Comparison of ENCODE assay signal across 8 mouse cellular contexts in genomic region chr10:40882333-40882732, GRCm38 (mm10). TPM values are rescaled to one million over a fixed set of nuclear protein-coding genes. Genes with fewer than 3 reads are reported as not detected.
A peak's percentile ranks its signal among the peaks of the same experiment; 100 is the strongest.
DNase-seq lines count a peak whose midpoint lies in the region; ATAC-seq and TF ChIP-seq lines count a peak whose summit lies in the region.

No protein-coding gene starts in this region.

- DNase-seq in heart, adult 18-20 months = no peak
- DNase-seq in hindbrain, embryonic 14.5 days (ENCODE audit: low spot score) = no peak
- no peak for DNase-seq in midbrain, embryonic 11.5 days (ENCODE audit: low spot score, missing footprints)
- no peak for DNase-seq in frontal cortex, postnatal 14 days (ENCODE audit: low spot score in 2 of 2)
- no peak for DNase-seq in gastrocnemius, postnatal 36 days
- no peak for DNase-seq in right cerebral cortex, adult 18-20 months

- H3K4me3 ChIP-seq in heart, embryonic 12.5 days = peak overlapping the region; percentile 76
- H3K4me3 ChIP-seq in bone marrow macrophage, adult 2 months (ENCODE audit: insufficient read depth, low read length) = peak overlapping the region; percentile 70
- peak overlapping the region; percentile 98 for H3K4me3 ChIP-seq in hindbrain, embryonic 14.5 days (replicated peaks; ENCODE audit: low read length)
- H3K4me3 ChIP-seq in midbrain, embryonic 11.5 days (ENCODE audit: low read depth, low read length) = peak overlapping the region; percentile 95

- H3K4me1 ChIP-seq in heart, embryonic 12.5 days (replicated peaks) = peaks cover 36% of the 10 kb centered on the region
- H3K4me1 ChIP-seq in bone marrow macrophage, adult 2 months (ENCODE audit: control insufficient read depth, insufficient read depth, low read length) = peaks cover 5% of the 10 kb centered on the region
- peaks cover 14% of the 10 kb centered on the region for H3K4me1 ChIP-seq in hindbrain, embryonic 14.5 days (replicated peaks; ENCODE audit: control insufficient read depth, insufficient read depth, low read length)
- H3K4me1 ChIP-seq in midbrain, embryonic 11.5 days (ENCODE audit: control insufficient read depth, insufficient read depth, low read length) = peaks cover 3% of the 10 kb centered on the region

- H3K36me3 ChIP-seq in heart, embryonic 12.5 days = no peaks in the 10 kb centered on the region; the same call in 1 of the 2 replicates
- H3K36me3 ChIP-seq in hindbrain, embryonic 14.5 days (replicated peaks; ENCODE audit: control insufficient read depth, insufficient read depth) = peaks cover 5% of the 10 kb centered on the region; the same call in 1 of the 2 replicates
- no peaks in the 10 kb centered on the region for H3K36me3 ChIP-seq in midbrain, embryonic 11.5 days (ENCODE audit: control insufficient read depth, insufficient read depth, low read length)

- ATAC-seq in heart, embryonic 12.5 days (ENCODE audit: insufficient number of reproducible peaks, low FRiP score) = no peak
- no peak for ATAC-seq in hindbrain, embryonic 14.5 days (ENCODE audit: low FRiP score)
- ATAC-seq in midbrain, embryonic 11.5 days (ENCODE audit: low FRiP score) = no peak

- TF ChIP-seq CTCF in bone marrow macrophage, adult 2 months (IDR thresholded peaks at IDR 0.05; ENCODE audit: low read depth, low read length) = no peak

- peak overlapping the region; percentile 75; the same call in 1 of the 2 replicates for H3K27ac ChIP-seq in heart, embryonic 12.5 days (ENCODE audit: poor library complexity, severe bottlenecking)
- H3K27ac ChIP-seq in bone marrow macrophage, adult 2 months (ENCODE audit: insufficient read depth, low read depth, low read length) = peak overlapping the region; percentile 32; the same call in 1 of the 2 replicates
- H3K27ac ChIP-seq in hindbrain, embryonic 14.5 days = no peak overlapping the region
- no peak overlapping the region; the same call in 1 of the 2 replicates for H3K27ac ChIP-seq in midbrain, embryonic 11.5 days (ENCODE audit: low read depth, low read length)

- H3K4me2 ChIP-seq in heart, embryonic 12.5 days = peak overlapping the region; percentile 72
- H3K4me2 ChIP-seq in hindbrain, embryonic 14.5 days (replicated peaks) = peak overlapping the region; percentile 71
- H3K4me2 ChIP-seq in midbrain, embryonic 11.5 days = peak overlapping the region; percentile 60

- intact Hi-C loops in gastrocnemius, postnatal 36 days (cut with DNase I) = loop anchor here (5.0 to 10.0 kb wide), 2 partner anchors 198 to 230 kb away; partner anchors contain the start of gene Mettl24

- H3K9me3 ChIP-seq in heart, embryonic 12.5 days (replicated peaks) = no peaks in the 10 kb centered on the region
- no peaks in the 10 kb centered on the region for H3K9me3 ChIP-seq in hindbrain, embryonic 14.5 days (ENCODE audit: control insufficient read depth, low read length)
- no peaks in the 10 kb centered on the region for H3K9me3 ChIP-seq in midbrain, embryonic 11.5 days (ENCODE audit: control insufficient read depth, low read length)

- H3K9ac ChIP-seq in heart, embryonic 12.5 days = peak overlapping the region; percentile 94
- H3K9ac ChIP-seq in hindbrain, embryonic 14.5 days = peak overlapping the region; percentile 98
- peak overlapping the region; percentile 96 for H3K9ac ChIP-seq in midbrain, embryonic 11.5 days (ENCODE audit: low read length)

- TF ChIP-seq POLR2A in bone marrow macrophage, adult 2 months (IDR thresholded peaks at IDR 0.05; ENCODE audit: borderline replicate concordance, low read depth, low read length) = no peak

- H3K27me3 ChIP-seq in heart, embryonic 12.5 days (replicated peaks) = no peaks in the 10 kb centered on the region
- H3K27me3 ChIP-seq in hindbrain, embryonic 14.5 days (ENCODE audit: control insufficient read depth, insufficient read depth, low read length) = no peaks in the 10 kb centered on the region
- no peaks in the 10 kb centered on the region for H3K27me3 ChIP-seq in midbrain, embryonic 11.5 days (ENCODE audit: control insufficient read depth, insufficient read depth, low read length)

- 12% methylated on average over 9 of the region's 9 CpGs for WGBS in heart, embryonic 12.5 days
- 15% methylated on average over 9 of the region's 9 CpGs for WGBS in hindbrain, embryonic 14.5 days
- 17% methylated on average over 9 of the region's 9 CpGs for WGBS in midbrain, embryonic 11.5 days

RNA-seq across cellular contexts. Expression of gene Cdc40, which starts 0.8 kb away (rescaled TPM):
- polyA plus RNA-seq in heart, embryonic 12.5 days (2016; fragmentation: Nextera tagmentation; extraction: Ambion mirVana) = 25.7 and 26.9 TPM in 2 replicates
- total RNA-seq in heart, adult 18-20 months (2021) = 10 to 100 TPM; 17.7 to 19.0 TPM
- 26.2 and 27.0 TPM in 2 replicates for polyA plus RNA-seq in bone marrow macrophage, adult 2 months (2012; ENCODE audit: insufficient read depth, insufficient read length, missing spikeins)
- polyA plus RNA-seq in hindbrain, embryonic 14.5 days (2014; fragmentation: Nextera tagmentation; extraction: Ambion mirVana) = 22.5 TPM in 2 replicates
- 38.7 and 38.9 TPM in 2 replicates for polyA plus RNA-seq in midbrain, embryonic 11.5 days (2014; fragmentation: Nextera tagmentation; extraction: Ambion mirVana)
- total RNA-seq in gastrocnemius, postnatal 36 days (2021) = 1 to 10 TPM; 5.3 to 6.5 TPM

RNA-seq across cellular contexts. Expression of gene Wasf1, which starts 0.9 kb away (rescaled TPM):
- 17.1 and 19.6 TPM in 2 replicates for polyA plus RNA-seq in heart, embryonic 12.5 days (2016; fragmentation: Nextera tagmentation; extraction: Ambion mirVana)
- 1 to 10 TPM in 1 of 2 experiments, under 1 TPM in 1; 0.40 to 1.0 TPM for total RNA-seq in heart, adult 18-20 months (2021)
- polyA plus RNA-seq in bone marrow macrophage, adult 2 months (2012; ENCODE audit: insufficient read depth, insufficient read length, missing spikeins) = not detected in 2 replicates
- 105 and 113 TPM in 2 replicates for polyA plus RNA-seq in hindbrain, embryonic 14.5 days (2014; fragmentation: Nextera tagmentation; extraction: Ambion mirVana)
- 49.1 and 55.3 TPM in 2 replicates for polyA plus RNA-seq in midbrain, embryonic 11.5 days (2014; fragmentation: Nextera tagmentation; extraction: Ambion mirVana)
- total RNA-seq in gastrocnemius, postnatal 36 days (2021) = under 1 TPM; 0.42 to 0.43 TPM

Comparison
In these comparisons a context has a peak if more than half of its experiments do, and no peak if none do; other contexts are left out.
1. H3K27ac ChIP-seq: peak in heart, embryonic 12.5 days (single experiment) and bone marrow macrophage, adult 2 months (single experiment); none in hindbrain, embryonic 14.5 days (single experiment) and midbrain, embryonic 11.5 days (single experiment).
2. RNA of gene Wasf1, which starts 0.9 kb away (polyA plus RNA-seq): 105 to 113 TPM in hindbrain, embryonic 14.5 days, 49.1 to 55.3 TPM in midbrain, embryonic 11.5 days and 17.1 to 19.6 TPM in heart, embryonic 12.5 days; not detected in bone marrow macrophage, adult 2 months; every median in the first group is over 10 times any median in the second.
3. Peak in every context shown above with its lines, with median percentiles within 50 percentile points of each other: H3K4me2 ChIP-seq, H3K4me3 ChIP-seq and H3K9ac ChIP-seq.